Mouse (Mus musculus) ES-Bruce4 (cell line): ENCODE data around the gene Gdap1l1.

Experiments used
- CTCF ChIP-seq: IDR thresholded peaks from one replicate; pipeline ENCODE4 v1.8.1; 2011; ENCODE audit warnings: low read depth, low read length
- EP300 ChIP-seq: IDR thresholded peaks from 2 replicates; pipeline ENCODE4 v1.6.1; 2011; ENCODE audit warnings: low read depth, low read length; ENCODE audit not compliant: insufficient read depth
- POLR2A ChIP-seq: IDR thresholded peaks from one replicate; pipeline ENCODE4 v1.8.1; 2011; ENCODE audit warnings: low read length; ENCODE audit not compliant: insufficient read depth

DNA sequence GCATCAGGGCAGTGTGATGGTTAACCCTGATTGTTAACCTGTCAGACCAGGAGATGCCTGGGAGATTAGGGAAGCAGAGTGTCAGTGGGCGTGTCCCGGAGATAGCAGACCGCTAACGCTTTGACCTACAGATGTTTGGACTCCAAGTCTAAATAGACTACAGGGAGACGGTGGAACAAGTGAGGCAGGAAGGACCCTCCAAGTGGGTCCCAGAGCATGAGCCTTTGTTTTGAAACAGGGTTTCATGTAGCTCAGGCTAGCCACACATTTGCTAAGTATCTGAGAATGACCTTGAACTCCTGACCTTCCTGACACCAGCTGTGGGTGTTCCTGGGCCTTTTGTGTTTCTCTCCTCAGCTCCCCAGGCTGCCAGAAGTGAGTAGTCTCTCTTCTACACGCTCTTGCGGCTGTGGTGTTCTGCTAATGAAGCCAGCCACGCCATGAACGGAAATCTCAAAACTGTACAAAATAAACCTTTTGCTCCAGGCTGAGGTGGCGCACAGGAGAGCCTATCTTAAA is 25.0 kb downstream of the Gdap1l1 start:
- TF ChIP-seq CTCF = no peak
- TF ChIP-seq EP300 = peak; percentile 89
- TF ChIP-seq POLR2A = no peak
